Mouse (Mus musculus) midbrain, embryonic 14.5 days (tissue): ENCODE results near the gene E330017A01Rik. TPM values are rescaled to one million over a fixed set of nuclear protein-coding genes. Genes with fewer than 3 reads are reported as not detected.
A peak's percentile ranks its signal among the peaks of the same experiment; 100 is the strongest.

Experiments
- ATAC-seq: fragments of 200-750 bp; cut with Nextera tagmentation; 2 replicates; pipeline ENCODE4 v1.8.0; 2017; ENCODE audit warnings: moderate number of reproducible peaks, moderate library complexity; ENCODE audit not compliant: low FRiP score, low TSS enrichment
- DNase-seq: peaks from one replicate; pipeline ENCODE4 v3.0.0-alpha.2; 2015
- H3K27ac ChIP-seq: fragments of 300-500 bp; sonication (generic); replicated peaks from 2 replicates; pipeline ENCODE4 v1.5.1; 2014; ENCODE audit warnings: mild to moderate bottlenecking, low read depth, low read length, moderate library complexity
- H3K27me3 ChIP-seq: fragments of 300-500 bp; sonication (generic); 2 replicates; pipeline ENCODE4 v1.6.1; 2014; ENCODE audit warnings: low read length, control low read depth, mixed read lengths; ENCODE audit not compliant: control insufficient read depth, insufficient read depth
- H3K36me3 ChIP-seq: fragments of 300-500 bp; sonication (generic); 2 replicates; pipeline ENCODE4 v1.6.1; 2014; ENCODE audit warnings: low read length, control low read depth; ENCODE audit not compliant: control insufficient read depth, insufficient read depth
- H3K4me1 ChIP-seq: fragments of 300-500 bp; sonication (generic); 2 replicates; pipeline ENCODE4 v1.6.1; 2014; ENCODE audit warnings: mild to moderate bottlenecking, antibody characterized with exemption, low read length, control low read depth; ENCODE audit not compliant: control insufficient read depth, insufficient read depth
- H3K4me2 ChIP-seq: fragments of 300-500 bp; sonication (generic); 2 replicates; pipeline ENCODE4 v1.6.1; 2014; ENCODE audit warnings: mild to moderate bottlenecking, low read length, moderate library complexity
- H3K4me3 ChIP-seq: fragments of 300-500 bp; sonication (generic); replicated peaks from 2 replicates; pipeline ENCODE4 v1.5.1; 2014; ENCODE audit warnings: low read depth, low read length
- H3K9ac ChIP-seq: fragments of 300-500 bp; sonication (generic); replicated peaks from 2 replicates; pipeline ENCODE4 v1.6.1; 2014; ENCODE audit warnings: mild to moderate bottlenecking, low read length, moderate library complexity
- H3K9me3 ChIP-seq: fragments of 300-500 bp; sonication (generic); 2 replicates; pipeline ENCODE4 v1.6.1; 2016; ENCODE audit warnings: low read length, control low read depth, mixed read lengths; ENCODE audit not compliant: control insufficient read depth
- WGBS: fragments of 180-500 bp; shearing (Covaris S2); extraction: QIAGEN DNeasy Blood & Tissue Kit; methylation state at CpG from one replicate; pipeline ENCODE4 v1.1.7; 2014; 5-methylcytosine and 5-hydroxymethylcytosine counted together
- polyA plus RNA-seq: library from polyadenylated mRNA; unstranded; fragments of >200 nt; fragmentation: Nextera tagmentation; extraction: Ambion mirVana; gene quantifications from 2 replicates; pipeline ENCODE4 v1.2.1, GENCODE M21; 2014

E330017A01Rik gene
- polyA plus RNA-seq, 1 experiment from 2014 or later, result not detected

DNA sequence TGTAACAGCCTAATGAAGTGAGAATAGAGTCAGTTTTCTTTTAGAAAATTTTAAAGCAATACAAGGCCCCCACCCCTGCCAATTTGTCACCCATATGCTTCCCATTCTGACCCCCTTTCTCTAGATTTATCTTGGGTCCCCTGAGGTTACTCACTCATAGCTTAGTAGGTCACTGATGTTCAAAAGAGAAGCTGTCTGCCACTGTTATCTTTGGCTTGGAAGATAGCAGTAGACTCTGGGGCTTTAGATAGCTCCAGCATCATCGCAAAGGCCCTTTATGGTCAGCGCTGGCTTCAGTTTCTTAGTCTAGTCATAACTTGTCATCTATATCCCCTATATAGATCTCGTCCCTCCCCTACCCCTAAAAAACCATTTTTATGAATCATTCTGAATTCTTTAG lies 38.1 kb upstream of the E330017A01Rik start:
- no peak for ATAC-seq
- Histone ChIP-seq H3K9ac (no peak overlapping the region), H3K4me3 (no peak overlapping the region), H3K4me1 (0 out of 2 replicates have a peak, but pooled peaks cover under 1% of the 10 kb centered on the region), H3K36me3 (peaks cover 51% of the 10 kb centered on the region), H3K9me3 (no peaks in the 10 kb centered on the region), H3K27ac (no peak overlapping the region), H3K4me2 (no peak overlapping the region), H3K27me3 (no peaks in the 10 kb centered on the region)
- 95% methylated on average over 3 of the region's 3 CpGs for WGBS
- DNase-seq, result no peak

DNA sequence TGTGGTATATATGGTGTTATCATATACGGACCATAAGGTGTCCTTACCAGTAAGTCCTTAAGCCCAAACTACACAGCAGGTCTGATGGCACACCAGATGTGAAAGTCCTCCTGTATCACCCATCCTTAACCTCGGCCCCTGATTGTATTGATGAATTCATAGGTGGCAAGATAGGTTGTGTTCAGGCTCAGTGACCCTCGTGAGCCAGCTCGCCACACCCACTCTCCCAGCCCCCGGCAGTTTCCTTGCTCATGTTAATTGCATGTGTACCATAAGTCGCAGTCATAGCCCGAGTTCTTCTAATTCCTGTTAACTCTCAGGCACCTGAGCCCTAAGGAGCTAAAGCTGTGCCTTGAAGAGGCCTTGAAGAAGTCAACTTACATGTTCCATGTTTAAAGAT lies 37.6 kb upstream of the E330017A01Rik start:
- ATAC-seq (no peak), DNase-seq (no peak)
- H3K27me3 ChIP-seq, result no peaks in the 10 kb centered on the region
- H3K27ac ChIP-seq, result no peak overlapping the region
- peaks cover 47% of the 10 kb centered on the region for H3K36me3 ChIP-seq
- no peaks in the 10 kb centered on the region for H3K9me3 ChIP-seq
- no peak overlapping the region for H3K4me3 ChIP-seq
- H3K4me2 ChIP-seq, result no peak overlapping the region
- no peak overlapping the region for H3K9ac ChIP-seq
- H3K4me1 ChIP-seq, result peaks cover 5% of the 10 kb centered on the region; the same call in 1 of the 2 replicates
- 90% methylated on average over 7 of the region's 7 CpGs for WGBS

DNA sequence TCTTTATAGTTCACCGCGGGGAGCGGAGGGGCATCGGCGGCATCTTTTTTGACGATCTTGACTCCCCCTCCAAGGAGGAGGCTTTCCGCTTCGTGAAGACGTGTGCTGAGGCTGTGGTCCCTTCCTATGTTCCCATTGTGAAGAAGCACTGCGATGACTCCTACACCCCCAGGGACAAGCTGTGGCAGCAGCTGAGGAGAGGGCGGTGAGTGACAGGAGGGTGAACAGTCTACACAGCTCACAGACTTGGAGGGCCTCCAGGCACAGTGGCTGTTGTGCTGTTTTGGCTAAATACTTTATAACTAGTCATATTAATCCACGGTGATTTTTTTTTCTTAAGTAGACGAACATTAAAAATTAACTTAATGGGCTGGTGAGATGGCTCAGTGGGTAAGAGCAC lies 36.7 kb upstream of the E330017A01Rik start:
- WGBS, result 95% methylated on average over 13 of the region's 13 CpGs
- Histone ChIP-seq H3K4me3 (no peak overlapping the region), H3K4me1 (peaks cover 10% of the 10 kb centered on the region; the same call in 1 of the 2 replicates), H3K27me3 (no peaks in the 10 kb centered on the region), H3K9me3 (no peaks in the 10 kb centered on the region), H3K4me2 (no peak overlapping the region), H3K9ac (no peak overlapping the region), H3K27ac (no peak overlapping the region), H3K36me3 (peaks cover 43% of the 10 kb centered on the region)
- ATAC-seq (no peak), DNase-seq (no peak)

DNA sequence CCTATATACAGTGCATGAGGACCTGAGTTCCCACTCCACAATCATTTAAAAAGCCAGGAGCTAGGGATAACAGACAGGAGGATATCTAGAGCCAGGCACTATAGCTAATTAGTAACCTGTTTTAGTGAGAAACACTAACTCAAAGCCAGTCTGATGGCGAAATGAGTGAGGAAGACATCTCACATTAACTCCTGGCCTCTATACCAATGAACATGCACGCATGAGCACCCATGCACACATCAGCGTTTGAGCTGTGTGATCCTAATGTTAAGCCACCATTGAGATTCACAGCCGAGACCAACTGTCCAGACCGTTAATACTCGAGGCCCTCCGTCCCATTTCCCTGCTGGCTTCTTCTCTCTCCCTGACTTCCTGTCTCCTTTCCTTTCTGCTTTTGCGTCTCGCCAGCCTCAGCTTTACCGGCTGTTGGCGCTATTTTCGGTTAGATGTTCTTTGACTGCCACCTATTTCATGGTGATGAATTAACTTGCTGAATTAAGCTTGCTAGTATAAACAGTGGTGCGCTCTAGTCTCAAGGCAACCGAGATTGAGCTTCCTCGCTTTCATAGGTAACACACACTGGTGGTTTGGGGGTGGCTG lies 35.4 kb upstream of the E330017A01Rik start:
- 93% methylated on average over 15 of the region's 15 CpGs for WGBS

DNA sequence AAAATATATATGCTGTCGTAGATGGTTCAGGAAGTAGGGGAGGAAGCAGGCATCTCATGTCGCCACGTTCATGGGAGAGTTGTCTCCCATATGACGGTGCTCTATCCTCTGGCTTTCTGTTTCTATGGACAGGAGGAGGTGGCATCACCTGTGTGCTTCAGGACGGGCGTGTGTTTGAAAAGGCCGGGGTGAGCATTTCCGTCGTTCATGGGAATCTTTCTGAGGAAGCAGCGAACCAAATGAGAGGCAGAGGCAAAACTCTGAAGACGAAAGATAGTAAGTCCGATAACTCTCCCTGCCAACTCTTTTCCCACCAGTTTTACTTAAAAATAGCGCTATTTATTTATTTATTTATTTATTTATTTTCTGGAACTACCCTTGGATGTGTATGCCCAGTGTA lies 33.9 kb upstream of the E330017A01Rik start:
- no peak overlapping the region for H3K4me3 ChIP-seq
- H3K27me3 ChIP-seq, result no peaks in the 10 kb centered on the region
- DNase-seq (no peak), ATAC-seq (no peak)
- peaks cover 10% of the 10 kb centered on the region; the same call in 1 of the 2 replicates for H3K4me1 ChIP-seq
- peaks cover 32% of the 10 kb centered on the region for H3K36me3 ChIP-seq
- no peak overlapping the region for H3K27ac ChIP-seq
- WGBS, result 94% methylated on average over 13 of the region's 13 CpGs
- H3K9me3 ChIP-seq, result no peaks in the 10 kb centered on the region
- no peak overlapping the region for H3K9ac ChIP-seq
- no peak overlapping the region for H3K4me2 ChIP-seq

More for the DNA sequence above, 35.4 kb upstream of the E330017A01Rik start:
- Histone ChIP-seq H3K9me3 (no peaks in the 10 kb centered on the region), H3K27ac (no peak overlapping the region), H3K4me2 (no peak overlapping the region), H3K4me1 (peaks cover 10% of the 10 kb centered on the region; the same call in 1 of the 2 replicates), H3K9ac (no peak overlapping the region), H3K4me3 (no peak overlapping the region), H3K27me3 (no peaks in the 10 kb centered on the region), H3K36me3 (peaks cover 43% of the 10 kb centered on the region)
- ATAC-seq, result no peak
- no peak for DNase-seq

DNA sequence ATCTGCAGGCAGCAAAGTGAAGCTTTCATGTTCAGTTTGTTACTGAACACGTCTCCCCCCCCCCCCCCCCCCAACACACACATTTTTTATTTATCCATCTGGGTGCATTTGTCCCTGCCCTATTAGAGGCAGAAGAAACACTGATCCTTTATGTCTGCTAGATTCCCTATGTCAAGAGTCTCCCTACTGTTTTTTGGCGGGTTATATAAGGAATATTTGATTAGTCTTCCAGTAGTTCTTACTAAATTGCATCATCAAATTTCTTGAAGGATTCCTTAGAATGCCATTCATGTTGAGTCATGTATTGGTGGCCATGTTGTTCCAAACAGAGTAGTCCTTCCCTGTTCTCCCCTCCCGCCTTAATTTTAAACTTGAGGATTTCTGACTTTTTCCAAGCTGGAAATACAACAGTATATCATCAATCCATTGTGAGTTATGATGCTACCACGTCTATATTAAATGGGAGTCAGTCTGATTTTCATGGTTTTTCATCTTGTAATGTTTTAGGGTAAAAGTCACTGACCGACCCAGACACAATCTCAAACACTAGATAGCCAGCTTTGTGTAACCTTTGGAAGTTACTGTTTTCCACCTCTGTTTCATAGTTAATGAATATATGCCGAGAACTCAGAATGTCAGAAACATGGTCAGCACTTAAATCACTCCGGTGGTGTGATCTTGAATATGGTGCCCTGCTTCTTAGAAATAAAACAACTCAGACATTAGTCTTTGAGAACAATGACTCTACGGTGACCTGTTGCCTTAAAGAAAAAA lies 32.9 kb upstream of the E330017A01Rik start:
- Histone ChIP-seq H3K4me1 (peaks cover 10% of the 10 kb centered on the region; the same call in 1 of the 2 replicates), H3K9ac (peak overlapping the region; percentile 78; the same call in 1 of the 2 replicates), H3K36me3 (peaks cover 28% of the 10 kb centered on the region), H3K27ac (no peak overlapping the region), H3K4me3 (peak overlapping the region; percentile 86), H3K9me3 (no peaks in the 10 kb centered on the region), H3K4me2 (peak overlapping the region; percentile 77), H3K27me3 (no peaks in the 10 kb centered on the region)
- DNase-seq (no peak), ATAC-seq (no peak)
- 72% methylated on average over 8 of the region's 8 CpGs for WGBS

DNA sequence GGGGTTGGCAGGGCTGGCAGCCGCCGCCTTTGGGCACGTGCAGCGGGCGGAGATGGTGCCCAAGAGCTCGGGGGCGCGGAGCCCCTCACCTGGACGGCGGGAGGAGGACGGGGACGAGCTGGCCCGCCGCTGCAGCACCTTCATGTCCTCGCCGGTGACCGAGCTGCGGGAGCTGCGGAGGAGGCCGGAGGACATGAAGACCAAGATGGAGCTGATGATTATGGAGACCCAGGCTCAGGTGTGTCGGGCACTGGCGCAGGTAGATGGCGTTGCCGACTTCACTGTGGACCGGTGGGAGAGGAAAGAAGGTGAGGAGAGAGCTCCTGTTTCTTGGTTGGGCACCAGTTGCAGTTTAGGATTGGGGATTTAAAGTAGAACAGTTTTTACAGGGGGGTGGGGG lies 32.1 kb upstream of the E330017A01Rik start:
- Histone ChIP-seq H3K9me3 (no peaks in the 10 kb centered on the region), H3K36me3 (peaks cover 25% of the 10 kb centered on the region), H3K27ac (peak overlapping the region; percentile 85), H3K4me2 (peak overlapping the region; percentile 77), H3K4me3 (peak overlapping the region; percentile 86), H3K4me1 (peaks cover 10% of the 10 kb centered on the region; the same call in 1 of the 2 replicates), H3K9ac (peak overlapping the region; percentile 78), H3K27me3 (no peaks in the 10 kb centered on the region)
- DNase-seq (peak; percentile 61), ATAC-seq (peak; percentile 46)
- under 1% methylated on average over 25 of the region's 25 CpGs for WGBS

DNA sequence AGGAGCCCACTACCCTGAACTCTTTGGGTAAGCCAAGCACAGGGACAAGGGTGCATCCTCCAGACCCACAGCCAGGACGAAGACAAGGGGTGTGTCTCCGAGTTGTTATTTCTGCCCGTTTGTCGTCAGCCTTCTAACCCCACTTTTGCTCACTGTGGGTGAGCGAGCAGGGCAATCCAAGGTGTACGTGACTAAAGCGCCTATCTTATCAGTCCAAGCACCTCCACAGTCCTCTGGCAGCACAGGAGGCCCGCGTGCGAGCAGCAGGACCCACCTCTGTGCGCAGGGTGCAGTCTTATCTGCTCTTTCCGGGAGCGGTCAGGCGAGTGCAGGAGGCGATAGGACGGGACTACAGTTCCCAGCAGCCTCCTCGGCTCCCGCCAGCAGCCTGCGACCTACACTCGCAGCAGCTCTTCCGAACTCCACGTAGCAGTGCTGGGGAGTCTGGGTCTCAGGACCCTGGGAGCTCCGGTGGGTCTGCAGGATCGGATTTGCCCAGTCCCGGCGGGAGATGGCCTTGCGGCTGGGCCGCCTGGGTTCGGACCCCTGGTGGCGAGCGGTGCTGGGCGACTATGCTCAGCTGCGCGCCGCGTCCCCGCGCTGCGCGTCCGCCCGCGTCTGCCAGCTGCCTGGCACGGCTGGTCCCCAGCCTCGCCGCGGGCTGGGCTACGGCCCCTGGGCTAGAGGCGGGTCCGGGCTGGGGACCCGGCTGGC lies 31.5 kb upstream of the E330017A01Rik start, which contains the start of gene Cpox:
Cpox (plus strand) TSS at position 376 of the 714 bp plus-strand sequence.
- H3K9me3 ChIP-seq, result no peaks in the 10 kb centered on the region
- peak; percentile 91 for DNase-seq
- peak within 1 kb of the TSS; percentile 77 for H3K4me2 ChIP-seq
- peak within 1 kb of the TSS; percentile 78 for H3K9ac ChIP-seq
- peak within 1 kb of the TSS; percentile 85 for H3K27ac ChIP-seq
- H3K36me3 ChIP-seq, result peaks cover 22% of the 10 kb centered on the region
- under 1% methylated on average over 51 of the region's 51 CpGs for WGBS
- peak within 1 kb of the TSS; percentile 86 for H3K4me3 ChIP-seq
- H3K4me1 ChIP-seq, result peaks cover 10% of the 10 kb centered on the region; the same call in 1 of the 2 replicates
- ATAC-seq, result peak; percentile 98
- no peaks in the 10 kb centered on the region for H3K27me3 ChIP-seq
